Mouse (Mus musculus) common myeloid progenitor, adult 5-6 weeks (primary cell): Measurements from ENCODE around the gene As3mt. TPM values are rescaled to one million over a fixed set of nuclear protein-coding genes. Genes with fewer than 3 reads are reported as not detected.
"Not testable (repeated sequence)": the region's sequence is repeated elsewhere in the genome, so short reads cannot be mapped to it uniquely, and the experiment has no call there.

Experiments
- ATAC-seq: replicated peaks from 2 replicates; pipeline ENCODE4 v1.8.0; 2016; ENCODE audit warnings: low read depth, mild to moderate bottlenecking, moderate TSS enrichment, inconsistent platforms; ENCODE audit not compliant: poor library complexity, severe bottlenecking
- total RNA-seq: library from RNA; stranded (forward); fragments of 200-1000, 187-1606 nt; gene quantifications from 2 replicates; pipeline ENCODE4 v1.2.3, GENCODE M21; 2017

As3mt gene
- total RNA-seq, 1 experiment from 2014 or later, result 48.9 TPM

- ATAC-seq, result peak; percentile 63
These were observed 9.3 kb upstream of the As3mt start for GRCm38 (mm10) chr19:46697840-46698517.

DNA sequence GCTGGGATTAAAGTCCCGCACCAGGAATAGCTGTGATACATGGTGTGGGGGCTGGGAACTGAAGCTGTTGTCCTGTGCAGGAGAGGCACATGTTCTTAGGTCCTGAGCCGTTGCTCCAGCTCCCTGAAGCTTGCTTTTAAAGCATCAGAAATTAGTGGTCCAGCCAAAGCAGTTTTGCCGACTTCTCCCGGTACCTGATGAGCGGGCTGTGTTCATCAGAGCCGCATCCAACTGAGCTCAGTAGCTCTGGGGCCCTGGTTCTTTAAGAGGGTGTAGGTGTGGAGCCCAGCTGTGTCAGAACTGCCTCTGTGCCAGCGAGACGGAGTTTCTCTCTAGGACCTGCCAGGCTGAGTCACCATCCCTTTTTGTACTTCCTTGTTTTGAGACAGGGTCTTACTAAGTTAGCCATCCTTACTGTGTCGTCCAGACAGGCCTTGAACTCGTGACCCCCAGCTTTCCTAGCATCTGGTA is 8.2 kb upstream of the As3mt start:
- ATAC-seq, result peak; percentile 70; the same call in 1 of the 2 replicates

DNA sequence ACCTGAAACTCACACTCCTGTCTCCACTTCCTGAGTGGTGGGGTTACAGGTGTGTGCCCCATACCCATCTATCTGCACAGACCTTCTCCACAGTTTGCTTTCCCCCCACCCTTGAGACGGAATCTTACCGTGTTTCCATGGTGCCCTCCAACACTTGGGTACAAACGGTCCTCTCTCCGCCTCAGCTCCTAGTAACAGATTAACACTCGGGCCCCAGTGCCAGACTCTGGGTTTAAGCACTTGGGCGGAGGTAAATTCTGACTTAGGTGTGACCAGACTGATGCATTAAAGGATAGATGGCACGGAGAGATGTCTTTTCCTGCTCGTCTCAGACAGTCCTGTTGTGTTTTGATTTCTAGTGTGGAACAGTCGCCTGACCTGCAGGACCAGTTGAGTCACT is 6.1 kb upstream of the As3mt start:
- ATAC-seq, result no peak

- ATAC-seq, result peak; percentile 87
These were observed 1.3 kb upstream of the As3mt start for GRCm38 (mm10) chr19:46705779-46706495.

GRCm38 (mm10) chr19:46706540-46707295 is 540 bp upstream of the As3mt start:
- no peak for ATAC-seq

DNA sequence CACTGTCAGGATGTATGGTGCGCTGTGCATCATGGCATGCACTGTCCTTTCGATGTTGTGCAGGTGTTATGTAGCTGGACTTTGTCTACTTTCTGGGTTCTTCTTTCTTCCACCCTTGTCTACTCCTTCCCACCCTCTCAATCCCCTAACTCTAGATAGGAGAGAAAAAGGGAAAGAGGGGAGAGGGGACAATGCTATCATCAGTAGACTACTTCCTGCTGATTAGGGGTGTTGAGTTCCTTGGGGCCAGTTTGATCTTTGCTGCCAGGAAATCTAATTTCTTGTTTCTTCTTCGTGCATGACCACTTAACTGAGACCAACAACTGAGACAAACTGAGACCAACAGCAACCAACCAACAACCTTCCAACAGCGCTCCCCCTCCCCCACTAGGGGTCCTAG is 3.4 kb downstream of the As3mt start:
- ATAC-seq, result no peak

DNA sequence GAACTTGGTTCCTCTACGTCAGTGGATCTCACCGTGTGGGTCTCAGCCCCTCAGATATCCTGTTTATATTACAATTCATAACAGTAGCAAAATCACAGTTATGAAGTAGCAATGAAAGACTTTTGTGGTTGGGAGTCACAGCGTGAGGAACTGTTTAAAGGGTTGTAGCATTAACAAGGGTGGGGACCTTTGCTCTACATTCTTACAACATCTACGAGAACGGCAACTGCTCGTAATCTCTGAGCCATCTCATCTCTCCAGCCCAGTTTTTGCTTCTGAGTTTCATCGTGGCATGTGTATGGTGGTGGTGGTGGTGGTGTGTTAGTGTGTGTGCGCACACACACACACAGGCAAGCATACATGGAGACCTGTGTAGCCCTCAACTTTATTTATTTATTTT is 7.0 kb downstream of the As3mt start:
- no peak for ATAC-seq

DNA sequence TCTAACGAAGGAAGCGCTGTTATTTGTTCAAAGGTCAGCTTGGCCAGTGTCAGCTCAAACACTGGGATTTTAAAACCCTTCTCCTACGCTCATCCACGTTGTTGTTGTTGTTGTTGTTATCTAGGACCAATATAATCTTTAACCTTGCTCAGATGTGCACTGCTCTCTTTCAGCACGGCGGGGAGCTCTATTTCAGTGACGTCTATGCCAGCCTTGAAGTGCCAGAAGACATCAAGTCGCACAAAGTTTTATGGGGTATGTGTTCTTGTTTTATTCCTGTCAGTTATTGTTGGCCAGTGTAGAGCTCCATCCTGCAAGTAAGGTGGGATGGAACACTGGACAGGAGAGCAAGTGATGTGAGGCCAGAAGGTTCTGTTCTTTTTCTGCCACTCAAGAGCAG is 7.8 kb downstream of the As3mt start:
- no peak for ATAC-seq

GRCm38 (mm10) chr19:46718150-46718549 is 10.9 kb downstream of the As3mt start:
- ATAC-seq, result no peak

DNA sequence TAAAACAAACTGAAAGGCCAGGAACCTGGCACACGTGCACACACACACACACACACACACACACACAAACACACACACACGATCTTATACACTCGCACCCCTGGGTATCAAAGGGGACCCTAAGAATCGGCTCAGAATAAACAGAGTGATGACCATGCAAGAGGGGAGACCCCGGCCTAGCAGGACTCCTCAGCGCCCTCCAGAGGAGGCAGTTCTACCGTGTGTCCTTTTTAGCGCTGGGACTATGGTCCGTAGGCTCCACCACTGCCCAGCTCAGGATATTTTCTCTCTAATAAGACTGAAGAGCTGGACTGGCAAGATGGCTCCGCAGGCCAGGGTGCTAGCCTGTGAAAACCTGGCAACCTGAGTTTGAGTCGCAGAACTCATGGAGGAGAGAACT is 17.2 kb downstream of the As3mt start:
- no peak for ATAC-seq

DNA sequence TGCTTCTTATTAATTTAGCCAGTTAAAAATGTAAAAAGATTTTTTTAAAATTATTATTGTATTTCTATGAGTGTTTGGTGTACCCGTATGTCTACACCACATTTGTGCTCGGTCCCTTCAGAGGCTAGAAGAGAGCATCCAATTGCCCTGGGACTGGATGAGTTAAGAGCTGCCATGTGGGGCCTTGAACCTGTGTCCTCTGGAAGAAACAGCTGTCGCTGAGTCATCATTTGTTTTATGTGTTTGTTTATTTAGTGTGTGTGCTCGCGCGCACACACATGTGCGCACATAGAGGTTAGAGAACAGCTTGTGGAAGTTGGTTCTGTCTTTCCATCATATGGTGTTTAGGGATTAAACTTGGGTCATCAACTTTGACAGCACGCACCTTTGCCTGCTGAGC is 18.9 kb downstream of the As3mt start:
- no peak for ATAC-seq

- ATAC-seq, result no peak
These were observed 20.0 kb downstream of the As3mt start for GRCm38 (mm10) chr19:46727140-46727736.

DNA sequence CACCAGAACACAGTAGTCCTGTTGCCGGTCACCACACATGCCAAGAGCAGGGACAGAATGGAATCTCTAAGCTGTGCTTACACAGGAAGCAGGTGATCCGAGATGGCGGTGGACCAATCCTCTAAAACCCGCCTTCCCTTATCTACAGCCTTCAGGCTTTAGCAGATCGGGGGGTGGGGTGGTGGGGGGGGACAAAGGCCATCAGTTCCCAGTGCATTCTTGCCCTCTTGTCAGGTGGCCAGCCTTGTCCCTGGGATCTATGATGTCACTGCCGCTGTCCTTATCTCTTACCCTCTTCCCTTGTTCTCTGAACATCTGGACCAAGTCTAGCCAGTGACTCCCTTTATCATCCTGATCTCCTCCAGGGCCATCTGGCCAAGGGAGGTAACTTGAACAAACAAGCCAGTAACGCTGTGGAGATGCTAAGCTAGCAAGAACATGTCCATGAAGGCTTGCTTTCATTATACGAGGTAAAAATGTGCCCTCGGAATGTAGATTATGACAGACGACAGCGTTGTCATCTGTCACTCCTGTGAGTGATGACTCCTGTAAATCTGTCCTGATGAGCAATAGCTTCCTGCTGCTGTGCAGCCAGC is 20.8 kb downstream of the As3mt start:
- peak; percentile 65 for ATAC-seq

DNA sequence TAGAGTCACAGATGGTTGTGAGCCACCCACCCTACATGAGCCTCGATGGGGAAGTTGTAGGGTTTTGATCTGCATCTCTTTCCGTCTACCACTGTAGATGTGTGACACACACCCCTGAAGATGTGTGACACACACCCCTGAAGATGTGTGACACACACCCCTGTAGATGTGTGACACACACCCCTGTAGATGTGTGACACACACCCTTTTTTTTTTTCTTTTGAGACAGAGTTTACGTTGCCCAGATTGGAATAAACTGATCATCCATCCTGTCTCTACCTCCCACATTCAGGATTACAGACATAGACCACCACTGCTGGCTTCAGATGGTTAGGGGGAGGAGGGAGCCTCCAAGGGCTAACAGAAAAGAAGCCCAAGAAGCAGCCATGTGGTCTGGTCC is 21.7 kb downstream of the As3mt start:
- no peak for ATAC-seq

GRCm38 (mm10) chr19:46731351-46731750 is 24.1 kb downstream of the As3mt start:
- ATAC-seq, result no peak

GRCm38 (mm10) chr19:46732673-46733072 is 25.4 kb downstream of the As3mt start:
- not testable (repeated sequence) for ATAC-seq

- no peak for ATAC-seq
These were observed 26.4 kb downstream of the As3mt start for GRCm38 (mm10) chr19:46733626-46734025.

- no peak for ATAC-seq
These were observed 28.0 kb downstream of the As3mt start for GRCm38 (mm10) chr19:46735241-46735640.

DNA sequence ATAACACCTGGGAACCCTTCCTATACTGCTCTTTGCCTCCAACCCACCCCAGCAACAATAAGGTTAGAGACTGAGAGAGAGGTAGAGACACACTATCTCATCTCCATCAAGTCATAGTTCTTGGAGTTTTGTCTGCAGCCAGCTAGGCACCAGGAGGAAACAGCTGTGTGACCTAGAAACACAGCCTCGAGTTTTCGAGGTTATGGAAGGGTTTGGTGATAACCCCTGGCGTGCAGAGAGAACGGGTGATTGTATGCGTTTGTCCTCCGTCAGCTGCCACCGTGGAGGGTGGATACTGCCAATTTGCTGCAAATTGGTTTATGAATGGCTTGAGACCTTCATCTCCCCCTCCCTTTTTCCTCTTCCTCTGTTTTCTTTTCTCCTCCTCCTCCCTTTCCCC is 29.8 kb downstream of the As3mt start:
- ATAC-seq, result no peak

DNA sequence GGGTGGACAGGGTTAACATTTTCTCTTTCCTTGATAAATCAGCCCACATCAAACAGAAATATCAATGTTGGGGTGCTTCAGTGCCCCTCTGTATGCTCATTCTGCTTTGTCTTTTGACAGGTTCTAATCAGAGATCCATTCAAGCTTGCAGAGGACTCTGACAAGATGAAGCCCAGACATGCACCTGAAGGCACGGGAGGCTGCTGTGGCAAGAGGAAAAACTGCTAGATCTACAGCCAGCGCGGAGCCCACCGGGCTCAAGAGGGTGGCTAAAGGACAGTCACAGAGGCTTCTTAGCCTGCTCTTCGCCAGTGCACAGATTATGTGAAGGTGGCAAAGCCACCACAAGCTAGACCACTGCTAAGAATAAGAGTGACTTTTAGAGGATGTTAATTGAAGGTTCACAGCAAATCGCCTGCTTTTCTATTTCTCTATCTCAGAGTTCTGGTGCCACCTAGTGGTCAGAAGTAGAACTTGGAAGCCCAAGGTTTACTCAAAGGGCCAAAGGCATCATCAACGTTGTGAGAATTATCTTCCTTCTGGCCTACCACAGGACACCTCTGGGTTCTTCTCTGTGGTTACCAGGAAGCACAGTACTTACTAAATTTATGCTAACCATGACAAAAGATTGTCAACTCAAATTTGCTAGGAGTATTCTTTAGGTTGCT is 33.2 kb downstream of the As3mt start:
- ATAC-seq, result peak; percentile 83
